Mouse (Mus musculus) heart, postnatal 14 days (tissue): ENCODE measurements around the gene Gtse1. TPM values are rescaled to one million over a fixed set of nuclear protein-coding genes. Genes with fewer than 3 reads are reported as not detected.
"Not testable (repeated sequence)": the region's sequence is repeated elsewhere in the genome, so short reads cannot be mapped to it uniquely, and the experiment has no call there.

Experiments
- DNase-seq, 2 experiments: peaks; one replicate each; pipeline ENCODE4 v3.0.0; 2021 to 2022
- intact Hi-C: fragments of 180-260 bp; cut with DNase I; formaldehyde crosslinking; loops from one replicate; pipeline ENCODE4 v1.15.1; 2025
- total RNA-seq, 2 experiments: library from RNA; stranded (reverse); gene quantifications; 2 replicates each; pipeline ENCODE4 v1.2.3; 2021

The Gtse1 gene
- total RNA-seq, 2 experiments from 2014 or later = 1.4 to 2.3 TPM

- no peak for DNase-seq
- intact Hi-C loops = no loop called here
These were observed 510 bp upstream of the Gtse1 start for GRCm38 (mm10) chr15:85858980-85859489.

- not testable (repeated sequence) for DNase-seq
- intact Hi-C loops = loop anchor here (5.0 kb wide), 1 partner anchor 269 kb away; no protein-coding TSS in a partner anchor
These were observed 6.4 kb downstream of the Gtse1 start for GRCm38 (mm10) chr15:85865913-85866312.

GRCm38 (mm10) chr15:85867696-85868095 lies 8.2 kb downstream of the Gtse1 start:
- DNase-seq = peak; percentile 70 to 83
- intact Hi-C loops = loop anchor here (1.0 to 5.0 kb wide), 2 partner anchors 151 to 270 kb away; no protein-coding TSS in a partner anchor

GRCm38 (mm10) chr15:85877336-85877735 lies 17.8 kb downstream of the Gtse1 start:
- intact Hi-C loops = no loop called here
- DNase-seq = no peak

- DNase-seq = peak; percentile 89 to 90
- intact Hi-C loops = no loop called here
These were observed 19.4 kb downstream of the Gtse1 start, which contains the start of gene Trmu for GRCm38 (mm10) chr15:85878848-85879497. Gene Trmu (plus strand): TSS chr15:85879312.

- peak in 1 of 2 experiments; percentile 29 for DNase-seq
- intact Hi-C loops = no loop called here
These were observed 20.0 kb downstream of the Gtse1 start for GRCm38 (mm10) chr15:85879498-85879895.

- intact Hi-C loops = no loop called here
- DNase-seq = no peak
These were observed 26.1 kb downstream of the Gtse1 start for GRCm38 (mm10) chr15:85885606-85886005.

GRCm38 (mm10) chr15:85889235-85889634 lies 29.7 kb downstream of the Gtse1 start:
- DNase-seq = no peak
- intact Hi-C loops = no loop called here

- DNase-seq = no peak
- intact Hi-C loops = no loop called here
These were observed 32.4 kb downstream of the Gtse1 start for GRCm38 (mm10) chr15:85891971-85892370.

GRCm38 (mm10) chr15:85892498-85893118 lies 33.1 kb downstream of the Gtse1 start:
- intact Hi-C loops = no loop called here
- DNase-seq = no peak

GRCm38 (mm10) chr15:85893871-85894270 lies 34.3 kb downstream of the Gtse1 start:
- intact Hi-C loops = no loop called here
- no peak for DNase-seq

- peak; percentile 76 to 88 for DNase-seq
- intact Hi-C loops = loop anchor here (2.0 to 5.0 kb wide), 2 partner anchors 143 to 241 kb away; no protein-coding TSS in a partner anchor
These were observed 36.7 kb downstream of the Gtse1 start for GRCm38 (mm10) chr15:85896284-85896683.

- DNase-seq = no peak
- intact Hi-C loops = loop anchor here (2.0 to 5.0 kb wide), 2 partner anchors 142 to 240 kb away; no protein-coding TSS in a partner anchor
These were observed 37.6 kb downstream of the Gtse1 start for GRCm38 (mm10) chr15:85897113-85897512.

- intact Hi-C loops = loop anchor here (5.0 kb wide), 1 partner anchor 238 kb away; no protein-coding TSS in a partner anchor
These were observed 39.9 kb downstream of the Gtse1 start for GRCm38 (mm10) chr15:85899396-85899795.

GRCm38 (mm10) chr15:85900318-85900717 lies 40.8 kb downstream of the Gtse1 start:
- intact Hi-C loops = no loop called here
- no peak for DNase-seq

More at GRCm38 (mm10) chr15:85899396-85899795, 39.9 kb downstream of the Gtse1 start:
- DNase-seq = no peak

GRCm38 (mm10) chr15:85900801-85901200 lies 41.3 kb downstream of the Gtse1 start:
- intact Hi-C loops = no loop called here
- no peak for DNase-seq

GRCm38 (mm10) chr15:85902505-85902904 lies 43.0 kb downstream of the Gtse1 start:
- no peak for DNase-seq
- intact Hi-C loops = no loop called here

- intact Hi-C loops = no loop called here
- DNase-seq = peak in 1 of 2 experiments; percentile 25
These were observed 44.3 kb downstream of the Gtse1 start for GRCm38 (mm10) chr15:85903826-85904225.

GRCm38 (mm10) chr15:85908660-85909491 lies 49.3 kb downstream of the Gtse1 start:
- no peak for DNase-seq
- intact Hi-C loops = no loop called here

- DNase-seq = no peak
These were observed 49.9 kb downstream of the Gtse1 start for GRCm38 (mm10) chr15:85909492-85909829.

GRCm38 (mm10) chr15:85909931-85910330 lies 50.4 kb downstream of the Gtse1 start:
- DNase-seq = no peak
- intact Hi-C loops = no loop called here

More at GRCm38 (mm10) chr15:85909492-85909829, 49.9 kb downstream of the Gtse1 start:
- intact Hi-C loops = no loop called here
